Mouse (Mus musculus): ENCODE data around the gene Wdr74.

DNA sequence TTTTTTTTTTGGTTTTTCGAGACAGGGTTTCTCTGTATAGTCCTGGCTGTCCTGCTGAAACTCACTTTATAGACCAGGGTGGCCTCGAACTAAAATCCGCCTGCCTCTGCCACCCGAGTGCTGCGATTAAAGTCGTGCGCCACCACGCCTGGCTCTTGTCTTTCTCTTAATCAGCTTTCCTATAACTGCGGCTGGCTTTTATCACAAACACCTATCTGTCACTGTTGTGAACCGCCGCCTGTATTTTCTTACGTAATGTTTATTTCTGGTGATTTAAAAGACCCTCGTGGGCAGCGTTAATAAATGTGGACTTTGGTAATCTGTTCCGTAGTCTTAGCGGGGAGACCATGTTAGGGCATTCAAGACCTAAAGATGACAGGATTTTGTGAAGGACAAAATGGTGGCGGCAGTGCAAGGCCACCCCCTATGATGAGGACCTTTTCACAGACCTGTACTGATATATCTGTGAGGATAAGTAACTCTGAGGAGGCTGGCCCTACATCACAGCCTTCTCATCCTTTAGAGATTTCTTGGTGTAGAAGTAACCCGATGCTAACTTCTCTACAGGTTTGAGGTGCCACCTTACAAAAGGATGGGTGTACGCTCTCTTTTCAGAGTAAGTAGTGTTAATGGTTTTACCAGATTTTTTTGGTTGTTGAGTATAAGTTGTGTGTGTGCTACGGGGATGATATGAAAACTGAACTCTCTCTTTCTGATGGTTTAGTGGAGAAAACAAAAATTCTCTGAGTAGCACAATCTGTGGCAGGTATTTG is 11.9 kb upstream of the Wdr74 start:
- TF ChIP-seq CTCF (IDR thresholded peaks at IDR 0.05; ENCODE audit: low read depth) (no peak), EP300 (IDR thresholded peaks at IDR 0.05; ENCODE audit: low read depth) (no peak; the same call in none of the 2 replicates)

Measured in liver, postnatal 0 days (tissue).